Mouse (Mus musculus) cerebral cortex, adult 2 months (tissue): ENCODE results near the gene Zbp1.

Experiments
- WGBS: fragments of 180-500 bp; shearing (Covaris S2); methylation state at CpG from one replicate; pipeline ENCODE4 v1.1.7; 2018; 5-methylcytosine and 5-hydroxymethylcytosine counted together

Gene Zbp1

GRCm38 (mm10) chr2:173156923-173157322, 61.8 kb downstream of the Zbp1 start:
- WGBS, result 89% methylated on average over 13 of the region's 13 CpGs
